Mouse (Mus musculus) kidney, postnatal 0 days (tissue): ENCODE measurements around the gene Abhd14a. TPM values are rescaled to one million over a fixed set of nuclear protein-coding genes. Genes with fewer than 3 reads are reported as not detected.

ENCODE experiments used
- ATAC-seq: fragments of 200-750 bp; cut with Nextera tagmentation; replicated peaks from 2 replicates; pipeline ENCODE4 v1.8.0; 2017; ENCODE audit warnings: low read depth, moderate number of reproducible peaks, moderate TSS enrichment, moderate library complexity; ENCODE audit not compliant: low FRiP score
- DNase-seq: peaks from one replicate; pipeline ENCODE4 v3.0.0-alpha.2; 2016; ENCODE audit warnings: low spot score
- H3K27ac ChIP-seq: fragments of 300-500 bp; sonication (generic); 2 replicates; pipeline ENCODE4 v1.5.1; 2014; ENCODE audit warnings: mild to moderate bottlenecking
- H3K27me3 ChIP-seq: fragments of 300-500 bp; sonication (generic); 2 replicates; pipeline ENCODE4 v1.6.1; 2014; ENCODE audit warnings: low read length, mixed read lengths; ENCODE audit not compliant: insufficient read depth
- H3K36me3 ChIP-seq: fragments of 300-500 bp; sonication (generic); 2 replicates; pipeline ENCODE4 v1.6.1; 2014; ENCODE audit warnings: low read length, mixed read lengths; ENCODE audit not compliant: insufficient read depth
- H3K4me1 ChIP-seq: fragments of 300-500 bp; sonication (generic); replicated peaks from 2 replicates; pipeline ENCODE4 v1.6.1; 2014; ENCODE audit warnings: antibody characterized with exemption, low read length, mixed read lengths; ENCODE audit not compliant: insufficient read depth
- H3K4me2 ChIP-seq: fragments of 300-500 bp; sonication (generic); 2 replicates; pipeline ENCODE4 v1.6.1; 2014; ENCODE audit warnings: mild to moderate bottlenecking, low read length, moderate library complexity, mixed read lengths
- H3K4me3 ChIP-seq: fragments of 300-500 bp; sonication (generic); replicated peaks from 2 replicates; pipeline ENCODE4 v1.5.1; 2014; ENCODE audit warnings: low read depth, low read length
- H3K9ac ChIP-seq: fragments of 300-500 bp; sonication (generic); 2 replicates; pipeline ENCODE4 v1.6.1; 2014; ENCODE audit warnings: low read depth, low read length
- H3K9me3 ChIP-seq: fragments of 300-500 bp; sonication (generic); replicated peaks from 2 replicates; pipeline ENCODE4 v1.6.1; 2016; ENCODE audit warnings: low read length, inconsistent platforms, mixed read lengths
- CTCF ChIP-seq: IDR thresholded peaks from 2 replicates; pipeline ENCODE4 v1.5.1; 2016; ENCODE audit warnings: antibody characterized with exemption, low read depth, mild to moderate bottlenecking, moderate library complexity
- WGBS: fragments of 180-500 bp; shearing (Covaris S2); extraction: QIAGEN DNeasy Blood & Tissue Kit; methylation state at CpG from one replicate; pipeline ENCODE4 v1.1.7; 2014; 5-methylcytosine and 5-hydroxymethylcytosine counted together
- polyA plus RNA-seq: library from polyadenylated mRNA; unstranded; fragments of >200 nt; fragmentation: Nextera tagmentation; extraction: Ambion mirVana; gene quantifications from 2 replicates; pipeline ENCODE4 v1.2.1, GENCODE M21; 2015

Abhd14a gene
- polyA plus RNA-seq, 1 experiment from 2014 or later, result 57.0 TPM

- ATAC-seq, result no peak
- peak overlapping the region; percentile 51; the same call in 1 of the 2 replicates for H3K9ac ChIP-seq
- H3K27me3 ChIP-seq, result no peaks in the 10 kb centered on the region
- H3K4me2 ChIP-seq, result peak overlapping the region; percentile 68
- H3K4me1 ChIP-seq, result peaks cover 46% of the 10 kb centered on the region
- H3K4me3 ChIP-seq, result peak overlapping the region; percentile 47
- 32% methylated on average over 9 of the region's 9 CpGs for WGBS
- H3K36me3 ChIP-seq, result no peaks in the 10 kb centered on the region
- peak overlapping the region; percentile 83 for H3K27ac ChIP-seq
- DNase-seq, result no peak
- no peaks in the 10 kb centered on the region for H3K9me3 ChIP-seq
- no peak for TF ChIP-seq CTCF
These were observed 473 bp upstream of the Abhd14a start for GRCm38 (mm10) chr9:106447951-106448350.

- TF ChIP-seq CTCF, result no peak
- peak overlapping the region; percentile 26; the same call in 1 of the 2 replicates for H3K27ac ChIP-seq
- H3K36me3 ChIP-seq, result no peaks in the 10 kb centered on the region
- no peaks in the 10 kb centered on the region for H3K27me3 ChIP-seq
- 66% methylated on average over 4 of the region's 4 CpGs for WGBS
- DNase-seq, result no peak
- peaks cover 21% of the 10 kb centered on the region for H3K4me1 ChIP-seq
- no peak for ATAC-seq
- H3K4me2 ChIP-seq, result no peak overlapping the region
- H3K9ac ChIP-seq, result no peak overlapping the region
- no peak overlapping the region for H3K4me3 ChIP-seq
- H3K9me3 ChIP-seq, result no peaks in the 10 kb centered on the region
These were observed 2.6 kb downstream of the Abhd14a start for GRCm38 (mm10) chr9:106444836-106445235.

- Histone ChIP-seq H3K36me3 (no peaks in the 10 kb centered on the region), H3K9me3 (no peaks in the 10 kb centered on the region), H3K27me3 (no peaks in the 10 kb centered on the region), H3K4me1 (peaks cover 12% of the 10 kb centered on the region), H3K27ac (no peak overlapping the region), H3K4me2 (no peak overlapping the region), H3K9ac (no peak overlapping the region), H3K4me3 (no peak overlapping the region)
- 85% methylated on average over 5 of the region's 5 CpGs for WGBS
- ATAC-seq (no peak), DNase-seq (no peak)
- TF ChIP-seq CTCF, result peak; percentile 50
These were observed 4.8 kb downstream of the Abhd14a start for GRCm38 (mm10) chr9:106442680-106443079.

GRCm38 (mm10) chr9:106436566-106436965 lies 10.9 kb downstream of the Abhd14a start:
- H3K9ac ChIP-seq, result no peak overlapping the region
- H3K9me3 ChIP-seq, result no peaks in the 10 kb centered on the region
- no peak overlapping the region; the same call in 1 of the 2 replicates for H3K4me2 ChIP-seq
- TF ChIP-seq CTCF, result no peak
- WGBS, result 76% methylated on average over 9 of the region's 9 CpGs
- no peak overlapping the region for H3K27ac ChIP-seq
- peaks cover 18% of the 10 kb centered on the region for H3K36me3 ChIP-seq
- DNase-seq (no peak), ATAC-seq (no peak)
- no peak overlapping the region for H3K4me3 ChIP-seq
- H3K27me3 ChIP-seq, result no peaks in the 10 kb centered on the region
- H3K4me1 ChIP-seq, result peaks cover 12% of the 10 kb centered on the region

- WGBS, result 67% methylated on average over 7 of the region's 7 CpGs
- H3K4me1 ChIP-seq, result peaks cover 12% of the 10 kb centered on the region
- H3K4me2 ChIP-seq, result no peak overlapping the region
- no peaks in the 10 kb centered on the region for H3K9me3 ChIP-seq
- H3K27me3 ChIP-seq, result no peaks in the 10 kb centered on the region
- peaks cover 21% of the 10 kb centered on the region for H3K36me3 ChIP-seq
- ATAC-seq (no peak), DNase-seq (no peak)
- no peak overlapping the region for H3K27ac ChIP-seq
- no peak for TF ChIP-seq CTCF
- no peak overlapping the region for H3K9ac ChIP-seq
- no peak overlapping the region for H3K4me3 ChIP-seq
These were observed 14.1 kb downstream of the Abhd14a start for GRCm38 (mm10) chr9:106433389-106433788.

- H3K4me1 ChIP-seq, result 0 out of 2 replicates have a peak, but pooled peaks cover 3% of the 10 kb centered on the region
- ATAC-seq, result no peak
- no peaks in the 10 kb centered on the region for H3K27me3 ChIP-seq
- DNase-seq, result no peak
- peak overlapping the region; percentile 87 for H3K4me2 ChIP-seq
- WGBS, result 1% methylated on average over 4 of the region's 4 CpGs
- peaks cover 17% of the 10 kb centered on the region for H3K36me3 ChIP-seq
- no peaks in the 10 kb centered on the region for H3K9me3 ChIP-seq
- no peak for TF ChIP-seq CTCF
- H3K27ac ChIP-seq, result peak overlapping the region; percentile 97
- H3K9ac ChIP-seq, result peak overlapping the region; percentile 97
- H3K4me3 ChIP-seq, result peak overlapping the region; percentile 89
These were observed 17.5 kb downstream of the Abhd14a start for GRCm38 (mm10) chr9:106430015-106430264.
